Mouse (Mus musculus) urinary bladder, postnatal 36 days (tissue): Measurements from ENCODE around the gene Lsm2.
"Not testable (repeated sequence)": the region's sequence is repeated elsewhere in the genome, so short reads cannot be mapped to it uniquely, and the experiment has no call there.

Source experiments
- DNase-seq, 2 experiments: peaks; one replicate each; pipeline ENCODE4 v3.0.0; 2022; ENCODE audit warnings: low spot score in 2 of 2, mixed read lengths in 1 of 2

Gene Lsm2

DNA sequence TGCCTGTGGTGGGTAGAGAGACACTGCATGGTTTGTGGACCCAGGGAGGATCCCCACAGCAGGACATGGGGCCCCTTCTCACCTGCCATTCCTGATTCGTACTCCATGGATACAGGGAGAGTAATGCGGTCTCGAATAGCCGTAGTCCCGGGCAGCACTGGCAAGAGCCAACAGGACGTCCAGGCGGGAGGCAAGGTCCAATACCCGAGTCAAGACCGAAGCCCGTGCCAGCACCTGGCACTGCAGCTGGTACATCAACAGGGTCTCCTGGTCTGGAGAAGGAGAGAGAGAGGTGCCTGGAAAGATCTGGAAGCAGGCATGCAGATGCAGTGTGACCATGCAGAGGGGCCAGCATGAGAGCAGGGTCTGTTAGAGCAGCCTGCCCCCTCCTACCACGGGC lies 49.6 kb downstream of the Lsm2 start:
- DNase-seq = no peak

DNA sequence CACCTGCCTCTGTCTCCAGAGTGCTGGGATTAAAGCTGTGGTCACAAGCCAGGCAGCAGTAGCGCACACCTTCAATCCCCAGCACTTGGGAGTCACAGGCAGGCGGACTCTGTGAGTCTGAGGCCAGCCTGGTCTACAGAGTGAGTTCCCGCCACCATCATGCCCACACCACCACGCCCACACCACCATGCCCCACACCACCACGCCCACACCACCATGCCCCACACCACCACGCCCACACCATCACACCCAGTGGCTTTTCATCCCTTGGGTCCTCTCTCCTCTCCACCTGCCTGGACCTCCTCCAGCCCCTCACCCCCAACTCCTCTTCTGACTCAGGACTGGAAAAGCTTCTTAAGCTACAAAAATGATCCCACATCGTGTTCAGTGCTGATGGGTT lies 50.2 kb downstream of the Lsm2 start:
- no peak for DNase-seq

DNA sequence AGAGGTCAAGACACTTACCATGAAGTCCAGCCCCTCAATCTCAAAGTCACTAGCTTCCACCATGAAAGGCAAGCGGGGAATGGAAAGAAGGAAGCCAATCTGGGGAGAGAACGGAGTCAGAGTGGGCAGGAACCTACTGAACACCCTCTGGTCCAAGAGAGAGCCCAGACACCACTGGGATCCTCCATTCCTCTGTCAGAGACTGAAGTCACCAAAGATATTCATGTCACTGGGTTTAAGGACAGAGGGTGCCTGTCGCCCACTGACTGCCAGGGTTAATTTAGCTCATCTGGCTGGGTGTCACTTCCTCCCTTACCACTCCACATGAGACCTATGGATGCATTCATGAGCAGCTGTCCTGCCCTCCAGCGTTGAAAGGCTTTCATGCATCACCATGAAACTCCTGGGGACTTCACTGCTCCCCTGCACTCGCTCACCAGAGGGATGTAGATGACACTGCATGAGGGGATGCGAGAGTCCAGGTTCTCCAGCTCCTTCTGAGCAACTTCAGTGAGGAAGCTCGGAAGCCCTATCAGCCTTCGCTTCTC lies 50.7 kb downstream of the Lsm2 start:
- DNase-seq = no peak

DNA sequence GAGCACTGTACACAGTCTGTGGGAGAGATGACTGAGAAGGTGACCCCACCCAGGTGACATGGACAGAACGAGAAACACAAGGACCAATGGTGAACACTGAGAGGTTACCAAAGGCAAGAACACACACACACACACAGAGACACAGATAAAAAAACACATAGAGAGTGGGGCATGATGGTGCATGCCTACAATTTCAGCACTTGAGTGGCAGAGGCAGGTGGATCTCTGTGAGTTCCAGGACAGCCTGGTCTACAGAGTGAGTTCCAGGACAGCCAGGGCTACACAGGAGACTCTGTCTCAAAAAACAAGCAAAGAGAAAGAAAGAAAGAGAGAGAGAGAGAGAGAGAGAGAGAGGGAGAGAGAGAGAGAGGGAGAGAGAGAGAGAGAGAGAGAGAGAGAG lies 52.0 kb downstream of the Lsm2 start:
- not testable (repeated sequence) for DNase-seq

DNA sequence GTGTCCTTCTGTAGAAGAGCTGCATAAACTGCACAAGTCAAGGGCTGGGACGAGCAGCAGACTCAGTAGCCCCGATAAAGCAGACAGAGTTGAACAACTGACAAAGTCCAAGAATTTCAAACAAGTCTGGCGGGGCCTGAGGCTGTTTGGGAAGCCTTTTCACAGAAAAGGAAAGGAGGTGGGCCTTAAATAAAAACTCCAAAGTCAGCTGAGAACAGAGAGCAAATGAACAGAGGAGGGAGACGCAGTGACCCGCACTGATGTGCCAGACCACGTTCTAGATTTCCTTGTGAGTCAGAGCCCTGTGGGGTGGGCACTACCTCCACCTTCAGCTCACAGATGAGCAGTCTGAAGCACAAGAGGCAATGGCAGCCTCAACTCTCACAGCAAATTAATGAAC lies 53.2 kb downstream of the Lsm2 start:
- DNase-seq = no peak
